Mouse (Mus musculus) cerebellum, postnatal 10 days (tissue): ENCODE data around the gene Sgsm3.

Source experiments
- DNase-seq, 2 experiments: peaks; one replicate each; pipeline ENCODE4 v3.0.0; 2021; ENCODE audit warnings: mixed read lengths in 2 of 2

The Sgsm3 gene

GRCm38 (mm10) chr15:80981176-80981575 is 3.6 kb downstream of the Sgsm3 start:
- DNase-seq = no peak

DNA sequence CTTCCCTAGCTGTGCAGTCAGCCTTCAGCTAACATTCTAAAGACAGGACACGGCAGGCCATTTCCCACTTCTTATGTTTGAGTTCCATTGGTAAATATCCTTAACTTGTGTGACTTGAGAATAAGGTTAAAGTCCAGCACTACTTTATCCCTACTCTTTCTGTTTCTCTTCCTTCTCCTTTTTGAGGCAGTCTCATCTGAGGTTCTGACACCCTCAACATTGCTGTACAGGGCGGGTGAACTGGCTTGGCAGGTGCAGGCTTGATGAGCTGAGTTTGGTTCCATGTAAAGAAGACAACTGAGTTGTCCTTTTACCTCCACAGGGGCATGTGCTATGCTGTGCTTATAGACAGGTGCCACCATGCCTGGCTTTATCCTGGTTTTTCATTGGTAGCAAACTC is 5.7 kb downstream of the Sgsm3 start:
- no peak for DNase-seq

DNA sequence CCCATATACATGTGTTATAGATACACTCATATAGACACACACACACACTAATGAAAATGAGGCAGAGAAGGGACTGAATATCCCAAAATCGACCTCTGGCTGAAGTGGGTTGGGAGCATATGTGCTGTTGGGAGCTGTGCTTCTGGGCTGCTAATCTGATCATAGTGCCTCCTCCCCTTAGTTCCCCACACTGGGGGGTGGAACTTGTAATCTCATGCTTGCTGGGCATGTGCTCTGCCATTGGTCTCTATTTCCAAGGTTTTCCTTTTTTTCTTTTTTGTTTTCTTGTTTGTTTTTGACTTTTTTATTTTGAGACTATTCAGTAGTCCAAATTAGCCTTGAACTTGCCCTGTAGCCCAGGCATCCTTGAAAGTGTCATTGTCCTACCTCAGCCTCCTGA is 10.8 kb downstream of the Sgsm3 start:
- no peak for DNase-seq

- DNase-seq = no peak
Observed at GRCm38 (mm10) chr15:80989712-80990111, 12.1 kb downstream of the Sgsm3 start.

DNA sequence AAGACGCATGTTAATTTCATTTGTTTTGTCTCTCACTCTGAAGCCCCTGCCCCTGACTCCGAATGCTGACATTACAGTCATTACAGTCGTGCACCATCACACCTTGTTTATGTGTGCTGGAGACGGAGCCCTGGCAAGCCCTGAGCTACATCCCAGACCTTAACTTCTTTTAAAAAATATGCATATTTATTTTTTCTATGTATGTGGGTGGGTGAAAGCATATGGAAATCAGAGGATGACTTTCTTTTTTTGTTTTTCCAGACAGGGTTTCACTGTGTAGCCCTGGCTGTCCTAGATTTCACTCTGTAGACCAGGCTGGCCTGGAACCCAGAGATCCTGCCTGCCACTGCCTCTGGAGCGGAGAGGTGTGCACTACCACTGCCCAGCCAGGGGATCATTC is 17.4 kb downstream of the Sgsm3 start:
- DNase-seq = no peak

DNA sequence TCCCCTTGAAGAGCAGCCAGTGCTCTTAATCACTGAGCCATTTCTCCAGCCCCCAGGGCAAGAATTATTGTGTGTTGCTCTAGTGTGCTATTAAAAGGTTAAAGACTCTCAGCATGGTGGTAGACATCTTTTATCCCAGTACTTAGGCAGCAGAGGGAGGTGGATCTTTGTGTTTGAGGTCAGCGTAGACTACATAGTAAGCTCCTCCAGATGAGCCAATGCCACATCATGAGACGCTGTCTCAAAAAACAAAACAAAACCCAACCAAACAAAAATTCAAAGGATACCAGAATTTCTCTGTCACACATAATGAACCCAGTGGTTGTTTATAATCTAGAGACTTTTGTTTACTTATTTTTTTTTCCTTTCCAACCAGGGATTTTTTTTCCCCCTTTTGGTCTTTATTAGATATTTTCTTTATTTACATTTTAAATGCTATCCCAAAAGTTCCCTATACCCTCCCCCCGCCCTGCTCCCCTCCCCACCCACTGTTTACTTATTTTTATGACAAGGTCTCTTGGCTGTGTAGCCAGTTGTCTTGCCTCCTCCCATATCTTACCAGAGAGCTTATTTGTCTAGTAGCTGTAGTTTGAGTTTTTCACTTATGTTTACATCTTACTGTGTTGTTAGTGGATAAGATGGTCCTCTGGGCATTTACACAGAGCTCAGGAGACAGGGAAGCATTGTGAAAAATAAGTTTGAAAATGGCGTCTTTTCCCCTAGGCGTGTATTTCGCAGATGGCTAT is 18.7 kb downstream of the Sgsm3 start:
- no peak for DNase-seq

GRCm38 (mm10) chr15:80997077-80997476 is 19.5 kb downstream of the Sgsm3 start:
- DNase-seq = no peak

DNA sequence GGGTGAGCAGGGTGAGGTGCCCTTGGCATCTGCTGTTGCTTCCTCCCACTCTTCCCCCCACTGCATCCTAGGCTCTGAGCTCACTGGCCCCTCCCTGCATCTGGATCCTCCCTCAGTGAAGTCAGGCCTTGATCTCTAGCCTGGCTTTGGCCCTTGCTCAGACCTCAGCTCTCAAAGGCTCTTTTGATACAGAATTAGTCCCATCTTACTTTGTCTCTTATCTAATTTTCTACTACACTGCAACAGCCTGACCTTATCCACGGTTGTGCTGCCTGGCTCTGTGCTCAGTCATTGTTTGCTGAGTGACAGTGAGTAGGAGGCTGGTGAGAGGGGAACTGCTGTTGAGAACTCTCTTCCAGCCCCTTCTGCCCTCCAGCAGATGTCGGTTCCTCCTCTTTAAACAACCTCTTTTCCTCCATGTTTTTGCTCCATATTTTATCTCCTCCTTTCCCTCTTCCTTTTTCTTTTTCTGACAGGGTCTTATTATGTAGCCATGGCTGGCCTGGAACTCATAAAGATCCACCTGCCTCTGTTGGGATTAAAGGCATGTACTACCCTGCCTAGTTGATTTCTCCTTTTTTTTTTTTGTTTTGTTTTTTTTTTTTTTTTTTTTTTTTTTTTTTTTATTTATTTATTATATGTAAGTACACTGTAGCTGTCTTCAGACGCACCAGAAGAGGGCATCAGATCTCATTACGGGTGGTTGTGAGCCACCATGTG is 23.0 kb downstream of the Sgsm3 start:
- DNase-seq = no peak

DNA sequence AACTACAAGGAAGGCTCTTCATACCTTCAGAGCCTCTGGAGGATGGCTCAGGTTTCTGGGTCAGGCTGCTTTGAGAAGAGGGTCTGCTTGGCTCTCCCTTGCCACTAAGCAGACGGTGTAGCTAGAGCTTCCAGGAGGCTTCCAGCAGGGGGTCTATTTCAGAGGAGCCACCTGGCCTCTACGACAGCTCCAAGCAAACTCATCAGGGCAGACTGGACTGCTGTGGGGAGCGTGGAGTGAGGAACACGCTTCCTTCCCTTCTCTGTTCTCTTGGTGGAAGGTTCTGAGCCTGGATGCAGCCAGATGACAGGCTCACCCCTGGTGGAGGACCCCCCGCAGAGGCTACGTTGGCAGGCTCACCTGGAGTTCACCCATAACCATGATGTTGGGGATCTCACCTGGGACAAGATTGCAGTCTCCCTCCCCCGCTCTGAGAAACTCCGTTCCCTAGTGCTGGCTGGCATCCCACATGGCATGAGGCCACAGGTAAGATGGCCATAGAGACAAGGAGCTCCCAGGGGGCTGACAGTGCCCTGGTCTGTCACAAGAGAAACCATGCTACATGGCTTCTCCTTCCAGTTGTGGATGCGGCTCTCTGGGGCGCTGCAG is 28.7 kb downstream of the Sgsm3 start:
- peak; percentile 59 to 68 for DNase-seq

- DNase-seq = peak in 1 of 2 experiments; percentile 3
Observed at GRCm38 (mm10) chr15:81007339-81007738, 29.8 kb downstream of the Sgsm3 start.

DNA sequence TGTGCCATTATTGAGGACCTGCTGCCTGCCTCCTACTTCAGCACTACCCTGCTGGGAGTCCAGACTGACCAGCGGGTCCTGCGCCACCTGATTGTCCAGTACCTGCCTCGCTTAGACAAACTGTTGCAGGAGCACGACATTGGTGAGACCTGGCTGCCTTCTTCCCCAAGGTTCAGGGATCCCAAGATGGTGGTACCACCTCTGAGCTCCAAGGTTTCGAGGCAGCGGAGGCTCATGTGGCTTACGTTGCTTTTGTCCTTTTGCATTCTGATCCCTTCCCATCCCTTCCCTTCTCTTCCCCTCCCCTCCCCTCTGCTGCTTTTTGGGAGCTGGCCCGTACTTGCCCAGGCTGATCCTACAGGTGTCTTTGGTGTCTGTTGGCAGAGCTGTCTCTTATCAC is 30.3 kb downstream of the Sgsm3 start:
- DNase-seq = no peak

GRCm38 (mm10) chr15:81008689-81009123 is 31.1 kb downstream of the Sgsm3 start:
- peak; percentile 27 to 39 for DNase-seq

DNA sequence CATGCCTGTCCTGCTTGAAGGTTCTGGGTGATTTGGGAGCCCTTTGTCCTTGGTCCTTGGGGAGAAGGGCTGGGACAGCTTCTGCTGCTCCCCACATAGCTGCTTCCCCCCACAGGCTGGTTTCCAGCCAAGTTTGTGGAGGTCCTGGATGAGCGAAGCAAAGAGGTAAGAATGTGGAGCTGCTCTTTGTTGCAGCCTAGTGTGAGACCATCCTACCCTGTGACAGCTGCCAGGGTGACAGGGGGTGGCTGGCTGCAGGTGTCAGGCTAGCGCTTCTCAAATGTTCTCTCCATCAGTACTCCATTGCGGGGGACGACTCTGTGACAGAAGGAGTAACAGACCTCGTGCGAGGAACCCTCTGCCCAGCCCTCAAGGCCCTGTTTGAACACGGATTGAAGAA is 32.5 kb downstream of the Sgsm3 start:
- DNase-seq = peak; percentile 63 to 69

GRCm38 (mm10) chr15:81011523-81011922 is 34.0 kb downstream of the Sgsm3 start:
- DNase-seq = no peak

- DNase-seq = no peak
Observed at GRCm38 (mm10) chr15:81012359-81012758, 34.8 kb downstream of the Sgsm3 start.

- no peak for DNase-seq
Observed at GRCm38 (mm10) chr15:81013186-81013585, 35.6 kb downstream of the Sgsm3 start.

- DNase-seq = no peak
Observed at GRCm38 (mm10) chr15:81015068-81015744, 37.6 kb downstream of the Sgsm3 start.

DNA sequence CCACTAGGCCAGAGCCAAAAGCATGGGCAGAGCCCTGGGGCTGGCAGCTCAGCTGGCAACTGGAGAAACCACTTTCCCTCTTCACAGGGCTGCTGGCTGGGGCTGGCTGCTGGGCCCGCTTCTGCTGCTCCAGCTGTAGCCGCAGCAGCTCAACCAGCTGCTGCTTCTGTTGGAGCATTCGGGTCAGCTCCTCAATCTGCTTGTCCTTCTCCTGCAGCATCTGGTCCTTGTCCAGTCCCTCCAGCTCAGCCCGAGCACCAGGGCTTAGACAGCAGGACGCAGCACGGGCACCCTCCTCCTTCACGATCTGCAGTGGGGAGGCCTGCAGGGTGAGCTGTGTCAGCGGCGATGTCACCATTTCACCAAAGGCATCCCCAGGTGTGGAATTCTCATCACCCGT is 38.9 kb downstream of the Sgsm3 start:
- no peak for DNase-seq

- no peak for DNase-seq
Observed at GRCm38 (mm10) chr15:81017308-81017707, 39.7 kb downstream of the Sgsm3 start.

DNA sequence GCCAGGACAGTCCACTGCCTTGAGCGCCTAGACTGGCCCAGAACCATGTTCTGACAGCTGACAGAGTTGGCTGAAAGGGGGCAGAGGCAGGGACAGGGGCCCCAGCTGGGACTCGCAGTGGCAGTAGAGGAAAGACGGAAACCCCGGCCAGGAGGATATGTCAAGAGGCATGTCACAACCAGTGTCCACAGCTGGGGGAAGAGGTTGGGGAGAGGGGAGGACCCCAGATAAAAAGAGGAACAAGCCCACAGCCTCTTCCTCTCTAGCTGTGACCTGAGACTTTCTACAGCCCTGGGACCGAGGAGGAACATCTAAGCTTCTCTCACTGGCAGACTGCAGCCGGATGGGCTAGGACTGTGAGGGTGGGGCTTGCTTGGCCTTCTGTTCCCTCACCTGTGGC is 43.8 kb downstream of the Sgsm3 start:
- DNase-seq = no peak

DNA sequence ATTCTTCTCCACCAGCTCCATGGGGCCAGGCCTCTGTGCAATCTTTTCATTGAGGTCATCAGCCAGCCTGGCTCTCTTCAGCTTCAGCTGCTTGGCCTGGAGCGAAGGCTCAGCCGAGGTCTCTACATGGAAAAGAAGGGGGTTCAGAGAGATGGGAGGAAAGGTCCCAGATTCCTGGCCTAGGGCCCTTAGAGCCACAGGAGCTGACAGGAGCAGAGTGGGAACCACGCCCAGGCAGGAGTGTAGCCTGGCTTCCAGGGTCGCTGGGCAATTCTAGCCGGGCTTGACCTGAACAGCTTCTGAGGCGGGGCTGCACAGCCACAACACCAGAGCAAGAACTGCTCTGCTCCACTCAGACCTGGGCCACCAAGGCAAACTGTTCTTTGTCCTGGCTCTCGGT is 44.9 kb downstream of the Sgsm3 start:
- DNase-seq = no peak

DNA sequence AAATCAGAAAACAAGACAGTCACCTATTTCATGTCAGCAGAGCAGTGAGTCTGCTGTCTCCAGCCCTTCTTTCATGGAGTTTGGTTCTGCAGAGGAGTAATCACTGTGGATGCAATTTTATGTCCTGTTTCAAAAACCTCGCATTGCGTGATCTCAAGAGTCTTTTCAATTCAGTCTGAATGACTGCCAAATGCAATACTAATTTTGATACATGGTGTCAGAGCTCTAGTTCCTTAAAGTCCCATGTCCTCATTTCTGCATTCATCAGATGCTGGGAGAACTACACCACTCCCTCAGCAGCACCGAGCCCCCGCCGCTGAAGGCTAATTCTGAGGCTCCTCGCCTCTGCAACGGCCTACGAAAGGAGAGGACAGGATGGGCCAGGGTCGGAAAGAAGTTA is 46.3 kb downstream of the Sgsm3 start:
- no peak for DNase-seq

DNA sequence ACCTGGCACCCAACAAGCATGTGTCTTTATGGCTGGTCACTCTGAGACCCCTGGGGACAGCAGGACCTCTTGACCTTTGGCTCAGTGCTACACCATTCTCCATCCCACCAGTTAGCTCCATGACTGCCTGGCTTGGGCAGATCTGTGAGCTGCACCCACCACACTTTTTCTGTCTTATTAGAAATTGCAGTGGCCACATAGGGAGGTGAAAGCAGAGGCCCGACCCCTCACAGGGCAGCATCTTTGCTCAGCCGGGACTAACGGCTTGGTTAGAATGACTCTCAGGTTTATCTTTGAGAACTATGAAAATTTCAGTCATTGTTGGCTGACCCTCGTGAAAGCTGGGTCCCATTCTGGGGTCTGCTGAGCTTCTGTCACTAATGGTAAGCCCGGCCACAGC is 49.3 kb downstream of the Sgsm3 start:
- DNase-seq = no peak
